Mouse (Mus musculus) brain, embryonic 14.5 days (tissue): Measurements from ENCODE around the gene Stox2.

Experiments used
- CTCF ChIP-seq: fragments of 200-500 bp; IDR thresholded peaks from 2 replicates; pipeline ENCODE4 v1.5.1; 2012; ENCODE audit warnings: inconsistent platforms, mild to moderate bottlenecking, moderate library complexity, borderline replicate concordance; ENCODE audit not compliant: insufficient read depth, insufficient read length; ENCODE audit errors: extremely low read depth
- POLR2A ChIP-seq: fragments of 200-500 bp; IDR thresholded peaks from 2 replicates; pipeline ENCODE4 v1.6.1; 2012; ENCODE audit warnings: mild to moderate bottlenecking, inconsistent platforms, borderline replicate concordance; ENCODE audit not compliant: poor library complexity, insufficient read depth, insufficient read length, severe bottlenecking; ENCODE audit errors: extremely low read depth

DNA sequence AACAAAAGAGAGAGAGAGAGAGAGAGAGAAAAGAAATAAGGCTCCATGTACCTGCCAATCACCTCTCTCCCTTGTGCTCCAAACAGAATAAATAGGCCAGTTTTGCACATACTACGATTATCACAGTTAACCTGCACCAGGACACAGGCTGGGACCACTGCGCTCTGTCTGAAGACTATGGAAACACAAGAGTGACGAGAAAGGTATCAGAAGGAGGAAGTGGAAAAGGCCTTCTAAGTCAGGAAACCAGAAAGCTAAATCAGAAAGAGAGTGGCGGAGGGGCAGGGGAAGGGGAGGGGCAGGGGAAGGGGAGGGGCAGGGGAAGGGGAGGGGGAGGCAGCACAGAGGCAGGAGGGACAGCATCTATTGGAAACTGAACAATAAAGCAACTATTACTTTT is 195.3 kb downstream of the Stox2 start:
- no peak for TF ChIP-seq CTCF
- TF ChIP-seq POLR2A = no peak
